ENCODE assay signal across 14 mouse cellular contexts in genomic region chr1:131022591-131023249, GRCm38 (mm10). TPM values are rescaled to one million over a fixed set of nuclear protein-coding genes. Genes with fewer than 3 reads are reported as not detected.
A peak's percentile ranks its signal among the peaks of the same experiment; 100 is the strongest.
DNase-seq lines count a peak whose midpoint lies in the region; TF ChIP-seq lines count a peak whose summit lies in the region.
"Had no signal": no experiment of that assay in that cellular context is flagged by ENCODE, and none has a peak within 500 bp of the region (broad histone marks: within the 10 kb centered on the region; RNA-seq: fewer than 3 reads in every experiment).

No protein-coding gene starts in this region.

- H3K9ac ChIP-seq in CH12.LX (ENCODE audit: insufficient read depth, low read depth), result peak overlapping the region; percentile 87
- H3K9ac ChIP-seq: limb, embryonic 15.5 days; neural tube, embryonic 12.5 days had no signal

- in situ Hi-C loops in CH12.LX (cut with MboI; ENCODE audit: low pct_ligation_motif_present, low pct_unique_long_range_greater_than_20kb, low sequenced_read_pairs), result no loop called here

- peak; percentile 84 for TF ChIP-seq EP300 in CH12.LX (IDR thresholded peaks at IDR 0.05; ENCODE audit: low read length)

- dilution Hi-C loops in CH12.LX (cut with MboI; ENCODE audit: extremely low pct_ligation_motif_present, extremely low pct_unique_long_range_greater_than_20kb, low sequenced_read_pairs), result no loop called here

- no peaks in the 10 kb centered on the region for H3K27me3 ChIP-seq in CH12.LX (replicated peaks)
- no peaks in the 10 kb centered on the region for H3K27me3 ChIP-seq in splenic B cell, adult 2 months (ENCODE audit: control insufficient read depth, insufficient read depth, low read length, poor library complexity, severe bottlenecking)
- H3K27me3 ChIP-seq: limb, embryonic 15.5 days; neural tube, embryonic 12.5 days had no signal

- peak overlapping the region; percentile 58 to 77 (median 64) for H3K4me3 ChIP-seq in CH12.LX (replicated peaks in 1 of 3; ENCODE audit: low read depth in 2 of 3, low read length in 2 of 3, poor library complexity in 1 of 3)
- no peak overlapping the region for H3K4me3 ChIP-seq in layer of hippocampus, adult 2 months
- H3K4me3 ChIP-seq: limb, embryonic 15.5 days; neural tube, embryonic 12.5 days had no signal

- peak overlapping the region; percentile 92 for H3K27ac ChIP-seq in CH12.LX (ENCODE audit: insufficient read depth, low read depth)
- no peak overlapping the region for H3K27ac ChIP-seq in layer of hippocampus, adult 2 months
- H3K27ac ChIP-seq: limb, embryonic 15.5 days; neural tube, embryonic 12.5 days had no signal

- DNase-seq in B cell, adult 2 months, result peak; percentile 17 to 18
- DNase-seq in CH12.LX (ENCODE audit: extremely low read depth), result peak; percentile 86
- DNase-seq in cerebellum, postnatal 14 days, result peak; percentile 59 to 69
- DNase-seq in splenic B cell, adult 2 months (ENCODE audit: low read depth, low spot score), result peak; percentile 48
- DNase-seq in lung, adult 18-20 months, result no peak
- no peak for DNase-seq in layer of hippocampus, adult 2 months (ENCODE audit: low spot score in 2 of 2)
- DNase-seq in adrenal gland, adult 2 months, result no peak
- DNase-seq: lung, postnatal 14 days; midbrain, embryonic 14.5 days had no signal

- H3K36me3 ChIP-seq in CH12.LX (replicated peaks in 1 of 2; ENCODE audit: control insufficient read depth in 1 of 2, insufficient read depth in 1 of 2, low read length in 1 of 2), result peaks cover 32 to 42% of the 10 kb centered on the region in 2 experiments
- H3K36me3 ChIP-seq in splenic B cell, adult 2 months (ENCODE audit: control insufficient read depth, insufficient read depth, low read length, poor library complexity, severe bottlenecking), result no peaks in the 10 kb centered on the region
- H3K36me3 ChIP-seq: limb, embryonic 15.5 days; neural tube, embryonic 12.5 days had no signal

- TF ChIP-seq RAD21 in CH12.LX (IDR thresholded peaks at IDR 0.05; ENCODE audit: low read depth, low read length), result no peak; the same call in 1 of the 2 replicates

- no peaks in the 10 kb centered on the region for H3K9me3 ChIP-seq in CH12.LX (replicated peaks; ENCODE audit: low read length)
- H3K9me3 ChIP-seq: limb, embryonic 15.5 days; neural tube, embryonic 12.5 days had no signal

- peak overlapping the region; percentile 85 for H3K4me2 ChIP-seq in CH12.LX (ENCODE audit: insufficient read depth, low read depth, poor library complexity, severe bottlenecking)
- H3K4me2 ChIP-seq: limb, embryonic 15.5 days; neural tube, embryonic 12.5 days had no signal

- H3K4me1 ChIP-seq in CH12.LX (ENCODE audit: control insufficient read depth in 1 of 2, insufficient read depth in 2 of 2), result peaks cover 13 to 48% of the 10 kb centered on the region in 2 experiments
- H3K4me1 ChIP-seq: limb, embryonic 15.5 days; neural tube, embryonic 12.5 days had no signal

- TF ChIP-seq POLR2A in CH12.LX (IDR thresholded peaks at IDR 0.05; ENCODE audit: low read depth, low read length), result peak; percentile 65

- H3K79me2 ChIP-seq in CH12.LX (replicated peaks; ENCODE audit: control insufficient read depth, extremely low read depth, insufficient read depth, poor library complexity, severe bottlenecking), result peaks cover 38% of the 10 kb centered on the region

- TF ChIP-seq CTCF in CH12.LX (conservative IDR thresholded peaks at IDR 0.05 in 1 of 2, IDR thresholded peaks at IDR 0.05 in 1 of 2; ENCODE audit: low read depth in 2 of 2, low read length in 2 of 2), result no peak
- TF ChIP-seq CTCF in layer of hippocampus, adult 2 months (conservative IDR thresholded peaks at IDR 0.05), result no peak

TF ChIP-seq in CH12.LX, 34 proteins besides CTCF, POLR2A, EP300 and RAD21:
- peak; percentile 19 for TF ChIP-seq SMC3 (IDR thresholded peaks at IDR 0.05; ENCODE audit: low read depth, low read length)
- peak; percentile 83 for TF ChIP-seq JUN (IDR thresholded peaks at IDR 0.05; ENCODE audit: insufficient read depth, low read depth, low read length)
- no peak for TF ChIP-seq E2F4 (IDR thresholded peaks at IDR 0.05; ENCODE audit: insufficient replicate concordance, low read depth, low read length)
- peak; percentile 5; the same call in 1 of the 2 replicates for TF ChIP-seq SIN3A (IDR thresholded peaks at IDR 0.05; ENCODE audit: low read length)
- peak; percentile 3; the same call in 1 of the 2 replicates for TF ChIP-seq HCFC1 (IDR thresholded peaks at IDR 0.05; ENCODE audit: low read depth, low read length)
- TF ChIP-seq ELF1 (IDR thresholded peaks at IDR 0.05; ENCODE audit: low read depth, low read length), result no peak; the same call in 1 of the 2 replicates
- TF ChIP-seq ZMIZ1 (IDR thresholded peaks at IDR 0.05; ENCODE audit: low read depth, low read length), result no peak; the same call in 1 of the 2 replicates
- TF ChIP-seq JUND (conservative IDR thresholded peaks at IDR 0.05; ENCODE audit: low read depth, low read length), result peak; percentile 94
- TF ChIP-seq GABPA (IDR thresholded peaks at IDR 0.05; ENCODE audit: insufficient replicate concordance, low read depth, low read length), result no peak
- no peak for TF ChIP-seq MAZ (IDR thresholded peaks at IDR 0.05; ENCODE audit: low read depth, low read length)
- TF ChIP-seq ZKSCAN1 (IDR thresholded peaks at IDR 0.05; ENCODE audit: borderline replicate concordance, low read depth, low read length), result no peak
- peak; percentile 95 for TF ChIP-seq IRF4 (IDR thresholded peaks at IDR 0.05; ENCODE audit: low read depth, low read length)
- no peak for TF ChIP-seq USF1 (IDR thresholded peaks at IDR 0.05; ENCODE audit: low read depth, low read length)
- 0 out of 2 replicates have a peak, but pooled peaks have one; percentile 2 for TF ChIP-seq CHD1 (IDR thresholded peaks at IDR 0.05; ENCODE audit: low read depth, low read length)
- no peak for TF ChIP-seq MAX (IDR thresholded peaks at IDR 0.05; ENCODE audit: low read length)
- peak; percentile 88 for TF ChIP-seq POLR2AphosphoS2 (IDR thresholded peaks at IDR 0.05; ENCODE audit: low read depth, low read length)
- TF ChIP-seq BHLHE40 (IDR thresholded peaks at IDR 0.05; ENCODE audit: low read depth, low read length), result peak; percentile 83
- no peak; the same call in none of the 2 replicates for TF ChIP-seq CHD2 (IDR thresholded peaks at IDR 0.05; ENCODE audit: low read length)
- peak; percentile 78 for TF ChIP-seq ZNF384 (IDR thresholded peaks at IDR 0.05; ENCODE audit: low read depth, low read length)
- 0 out of 2 replicates have a peak, but pooled peaks have one; percentile 34 for TF ChIP-seq TBP (conservative IDR thresholded peaks at IDR 0.05; ENCODE audit: low read depth, low read length)
- TF ChIP-seq PAX5 (IDR thresholded peaks at IDR 0.05; ENCODE audit: low read length), result no peak
- TF ChIP-seq UBTF (IDR thresholded peaks at IDR 0.05; ENCODE audit: low read depth, low read length), result no peak
- no peak for TF ChIP-seq KAT2A (IDR thresholded peaks at IDR 0.05; ENCODE audit: insufficient replicate concordance, low read length)
- TF ChIP-seq MXI1 (IDR thresholded peaks at IDR 0.05; ENCODE audit: low read depth, low read length), result no peak; the same call in 1 of the 2 replicates
- peak; percentile 84 for TF ChIP-seq TCF12 (IDR thresholded peaks at IDR 0.05; ENCODE audit: low read depth, low read length)
- no peak; the same call in 1 of the 2 replicates for TF ChIP-seq NELFE (IDR thresholded peaks at IDR 0.05; ENCODE audit: low read depth, low read length)
- no peak; the same call in 1 of the 2 replicates for TF ChIP-seq MYC (IDR thresholded peaks at IDR 0.05; ENCODE audit: low read depth, low read length)
- no peak for TF ChIP-seq MAFK (IDR thresholded peaks at IDR 0.05; ENCODE audit: insufficient replicate concordance, low read length)
- TF ChIP-seq ZC3H11A (IDR thresholded peaks at IDR 0.05; ENCODE audit: low read depth, low read length), result no peak
- TF ChIP-seq MEF2A (IDR thresholded peaks at IDR 0.05; ENCODE audit: borderline replicate concordance, low read depth, low read length), result peak; percentile 75; the same call in 1 of the 2 replicates
- peak; percentile 84 for TF ChIP-seq ETS1 (conservative IDR thresholded peaks at IDR 0.05; ENCODE audit: low read depth, low read length)
- no peak for TF ChIP-seq USF2 (conservative IDR thresholded peaks at IDR 0.05; ENCODE audit: low read depth, low read length)
- TF ChIP-seq RCOR1 (conservative IDR thresholded peaks at IDR 0.05; ENCODE audit: low read depth, low read length), result no peak; the same call in 1 of the 2 replicates
- no peak; the same call in 1 of the 2 replicates for TF ChIP-seq NRF1 (IDR thresholded peaks at IDR 0.05; ENCODE audit: low read depth, low read length)
TF ChIP-seq in CH12.LX: peak in this region for 14.

RNA-seq across cellular contexts. Expression of gene Il10, which starts 3.1 kb away (rescaled TPM):
- total RNA-seq in CH12.LX (2012; rRNA removed) (389 and 399 TPM in 2 replicates), CH12.LX (2014; rRNA removed) (903 and 969 TPM in 2 replicates)
- polyA plus RNA-seq in CH12.LX (2012; ENCODE audit: insufficient read length, low read depth), result 236 and 284 TPM in 2 replicates
- total RNA-seq in layer of hippocampus, adult 2 months (2021), result not detected
- total RNA-seq in adrenal gland, adult 2 months (2021), result not detected
- not detected in 2 replicates for polyA plus RNA-seq in adrenal gland, adult 2 months (2012; rRNA removed)
- total RNA-seq: granulocyte monocyte progenitor cell, adult 5-6 weeks; layer of hippocampus, postnatal 25 days had no signal
- polyA plus RNA-seq: hindbrain, embryonic 16.5 days; limb, embryonic 15.5 days; midbrain, embryonic 14.5 days; neural tube, embryonic 12.5 days had no signal

Comparison
In these comparisons a context has a peak if more than half of its experiments do, and no peak if none do; other contexts are left out.
1. DNase-seq: peak in B cell, adult 2 months (2 of 2), CH12.LX (single experiment), cerebellum, postnatal 14 days (2 of 2) and splenic B cell, adult 2 months (single experiment); none in lung, adult 18-20 months (0 of 2), layer of hippocampus, adult 2 months (0 of 2) and adrenal gland, adult 2 months (single experiment).
2. RNA of gene Il10, which starts 3.1 kb away (total RNA-seq): 389 to 969 TPM in CH12.LX; not detected in adrenal gland, adult 2 months and not detected in layer of hippocampus, adult 2 months; every median in the first group is over 100 times any median in the second.